Mouse (Mus musculus) cerebellum, adult 11-12 months (tissue): ENCODE results near the gene Nebl.

ENCODE experiments used
- DNase-seq: peaks from one replicate; pipeline ENCODE4 v3.0.0; 2022

The Nebl gene

DNA sequence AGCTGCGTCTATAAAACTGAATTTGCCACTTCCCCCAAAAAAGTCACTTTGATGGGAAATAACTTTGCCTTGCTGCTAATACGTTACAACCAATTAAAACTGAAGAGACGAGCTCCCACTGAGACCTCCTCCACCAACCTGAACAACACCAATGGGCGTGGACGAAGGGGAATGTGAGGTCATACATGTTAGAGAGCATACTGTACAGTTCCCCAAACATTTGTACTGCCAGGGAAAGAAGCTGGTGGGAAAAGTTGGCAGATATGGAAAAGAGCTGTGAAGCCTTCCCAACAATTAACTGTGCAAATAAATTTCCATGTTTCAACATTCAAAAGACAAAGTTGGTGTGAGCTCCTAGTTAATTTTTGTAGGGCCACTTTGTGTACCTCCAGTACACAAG is 25.3 kb downstream of the Nebl start:
- no peak for DNase-seq

- DNase-seq: no peak
Measured at GRCm38 (mm10) chr2:17705426-17705825, 25.8 kb downstream of the Nebl start.

GRCm38 (mm10) chr2:17703170-17703512 is 28.1 kb downstream of the Nebl start:
- DNase-seq: no peak

DNA sequence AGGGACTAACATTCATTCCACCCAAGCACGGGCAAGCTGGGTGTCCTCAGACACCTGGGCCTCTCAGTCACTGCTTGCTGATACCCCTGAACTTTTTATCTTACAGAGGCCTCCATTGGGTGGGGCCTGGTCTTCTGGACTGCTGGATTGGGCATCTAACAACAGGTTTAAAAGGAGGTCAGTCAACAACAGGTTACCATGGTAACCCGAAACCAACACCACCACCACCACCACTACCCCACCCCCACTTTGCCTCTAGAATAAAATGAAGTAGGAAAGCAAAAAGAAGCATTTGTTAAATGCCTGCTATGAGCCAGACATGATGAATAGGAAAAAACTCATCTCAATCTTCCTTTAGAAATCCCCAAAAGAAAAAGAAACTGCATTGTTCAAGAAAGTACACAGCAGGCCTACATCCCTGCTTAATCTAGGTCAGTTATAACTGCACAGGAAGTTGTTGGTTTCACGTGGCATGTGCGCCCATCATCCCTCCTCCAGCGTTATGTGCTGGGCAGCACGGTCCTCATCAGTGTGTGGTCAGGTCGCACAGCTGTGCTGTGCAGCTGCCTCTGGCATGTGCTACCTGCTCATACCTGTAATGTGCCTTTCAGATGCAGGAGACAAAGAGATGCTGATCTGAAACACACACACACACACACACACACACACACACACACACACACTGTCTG is 28.6 kb downstream of the Nebl start:
- DNase-seq: no peak

- no peak for DNase-seq
Measured at GRCm38 (mm10) chr2:17698161-17699087, 32.8 kb downstream of the Nebl start.

DNA sequence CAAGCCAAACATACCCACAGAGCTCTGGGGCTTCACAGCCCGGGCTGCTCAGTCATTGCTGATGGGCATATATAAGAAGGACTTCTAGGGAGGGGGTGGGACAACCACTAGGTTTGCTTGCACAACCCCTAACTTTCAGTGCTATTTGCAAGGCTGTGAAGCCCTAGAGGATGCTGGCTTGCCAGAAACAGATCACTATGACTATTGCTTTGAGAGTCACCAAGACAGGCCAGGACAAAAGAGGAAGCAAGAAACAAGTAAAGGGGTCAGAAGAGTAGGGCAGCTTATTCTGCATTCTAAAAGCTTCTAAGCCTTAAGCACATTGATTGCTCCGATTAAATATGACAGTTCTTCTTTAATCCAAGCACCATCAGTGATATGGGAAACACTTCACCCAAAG is 38.3 kb downstream of the Nebl start:
- DNase-seq: no peak

DNA sequence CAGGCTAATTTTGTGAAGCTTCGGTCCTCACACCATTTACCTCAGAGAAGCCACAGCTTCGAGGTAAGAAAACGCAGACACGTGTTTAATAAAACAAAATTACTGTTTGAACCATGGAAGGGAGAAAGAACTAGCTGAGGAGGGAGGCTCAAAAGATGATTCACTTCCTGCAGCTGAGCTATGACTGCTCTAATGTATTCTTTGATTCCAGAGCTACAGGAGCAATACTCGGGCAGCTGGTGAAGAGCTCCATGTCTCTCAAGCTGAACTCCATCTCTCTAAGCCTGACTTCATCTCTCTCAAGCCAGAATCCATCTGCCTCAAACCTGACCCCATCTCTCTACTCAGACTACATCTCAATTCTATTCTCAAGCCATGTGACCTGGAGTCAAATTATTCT is 41.0 kb downstream of the Nebl start:
- DNase-seq: no peak

GRCm38 (mm10) chr2:17687141-17687540 is 44.1 kb downstream of the Nebl start:
- DNase-seq: no peak

GRCm38 (mm10) chr2:17683326-17684040 is 47.8 kb downstream of the Nebl start:
- peak; percentile 96 for DNase-seq

GRCm38 (mm10) chr2:17672156-17672555 is 59.1 kb downstream of the Nebl start:
- DNase-seq: no peak

GRCm38 (mm10) chr2:17671566-17671965 is 59.7 kb downstream of the Nebl start:
- no peak for DNase-seq

GRCm38 (mm10) chr2:17669953-17670352 is 61.3 kb downstream of the Nebl start:
- no peak for DNase-seq

DNA sequence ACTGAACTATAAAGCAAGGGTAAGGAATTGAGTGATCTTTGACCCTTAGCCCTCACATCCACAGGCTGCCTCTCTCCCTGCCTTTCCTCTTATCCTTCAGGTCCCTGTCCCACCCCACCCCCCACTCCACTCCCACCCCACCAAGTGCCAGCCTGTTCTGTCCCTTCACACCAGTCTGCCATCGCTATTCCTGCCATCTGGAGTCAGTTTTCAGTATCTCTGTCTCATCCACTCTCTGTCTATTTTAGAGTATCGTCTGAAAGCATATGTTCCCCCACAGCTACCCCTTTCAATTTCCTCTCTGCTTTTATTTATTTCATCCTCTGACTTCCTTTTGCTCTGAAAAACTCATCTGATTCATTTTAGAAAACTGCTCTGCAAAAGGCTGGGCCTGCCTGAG is 62.3 kb downstream of the Nebl start:
- no peak for DNase-seq

DNA sequence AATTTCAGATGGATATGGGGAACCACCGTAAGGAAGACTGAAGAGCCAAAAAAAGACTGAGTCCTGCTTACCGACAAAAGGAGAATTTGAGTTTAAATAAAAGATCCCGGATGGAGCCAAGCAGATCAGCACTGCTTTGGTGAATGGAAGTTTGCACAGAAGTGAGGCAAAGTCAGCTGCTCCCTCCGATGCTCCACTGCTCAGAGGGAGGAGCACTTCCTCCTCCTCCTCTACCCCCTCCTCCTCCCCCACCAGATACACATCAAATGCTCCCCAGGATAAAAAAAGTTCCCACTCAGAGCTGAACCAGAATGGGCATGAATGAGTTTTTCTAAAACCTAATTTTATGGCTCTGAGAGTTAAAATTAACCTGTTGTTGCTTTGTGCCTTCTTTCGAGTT is 73.1 kb downstream of the Nebl start:
- no peak for DNase-seq

- peak; percentile 72 for DNase-seq
Measured at GRCm38 (mm10) chr2:17650147-17650834, 81.0 kb downstream of the Nebl start.

DNA sequence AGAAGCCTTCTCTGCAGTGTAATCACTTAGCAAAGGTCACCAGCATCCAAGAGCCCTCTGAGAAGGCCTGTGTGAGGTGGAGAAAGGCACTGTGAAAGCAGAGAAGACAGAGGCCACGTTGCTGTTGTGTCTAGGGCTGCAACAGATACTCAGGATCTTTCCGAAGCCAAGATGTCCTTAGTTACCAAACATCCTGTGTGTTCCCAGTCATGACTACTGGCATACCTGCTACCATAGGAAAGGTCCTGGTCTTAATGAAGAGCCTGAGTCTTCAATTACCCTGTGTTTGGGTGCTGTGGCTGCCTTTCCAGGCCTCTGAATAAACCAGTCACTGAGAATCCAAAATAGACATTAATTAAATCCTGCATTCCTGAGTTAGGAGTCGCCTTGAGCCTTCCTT is 81.5 kb downstream of the Nebl start:
- DNase-seq: no peak

GRCm38 (mm10) chr2:17644282-17645262 is 86.7 kb downstream of the Nebl start:
- peak; percentile 41 for DNase-seq

DNA sequence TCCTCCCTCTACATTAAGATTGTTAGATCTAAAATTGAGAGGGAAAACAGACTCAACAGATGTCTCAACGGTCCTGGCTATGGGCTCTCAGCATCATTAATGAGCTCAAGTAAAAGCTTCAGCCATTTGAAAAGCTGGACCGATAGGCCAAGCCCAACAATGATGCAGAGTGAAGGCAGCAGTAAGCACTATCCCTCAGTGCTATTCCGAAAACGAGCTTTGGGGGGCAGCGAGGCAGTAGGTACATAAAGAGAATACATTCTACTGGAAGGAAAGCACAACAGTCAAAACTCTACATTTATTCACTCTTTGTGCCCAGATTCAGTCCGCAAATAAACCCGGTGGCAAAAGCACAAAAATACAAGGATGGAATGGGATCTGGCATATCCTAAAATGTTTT is 87.4 kb downstream of the Nebl start:
- DNase-seq: no peak

DNA sequence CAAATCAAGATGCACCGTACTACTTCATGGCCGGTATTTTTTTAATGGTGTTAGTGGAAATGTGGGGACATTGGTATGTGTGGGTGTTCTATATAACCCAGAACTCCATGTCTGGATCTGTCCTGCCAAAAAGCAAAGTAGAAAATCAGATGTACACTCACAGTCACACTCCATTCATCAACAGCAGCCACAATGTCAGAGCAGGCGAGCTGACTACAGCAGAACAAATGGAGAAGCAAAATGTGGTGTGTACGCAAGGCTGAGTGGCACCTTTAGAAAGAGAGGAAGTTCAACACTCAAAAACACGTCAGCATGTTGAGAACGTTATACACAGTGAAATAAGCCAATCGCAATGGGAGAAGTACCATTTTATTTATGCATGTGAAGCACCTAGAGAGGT is 88.5 kb downstream of the Nebl start:
- no peak for DNase-seq

DNA sequence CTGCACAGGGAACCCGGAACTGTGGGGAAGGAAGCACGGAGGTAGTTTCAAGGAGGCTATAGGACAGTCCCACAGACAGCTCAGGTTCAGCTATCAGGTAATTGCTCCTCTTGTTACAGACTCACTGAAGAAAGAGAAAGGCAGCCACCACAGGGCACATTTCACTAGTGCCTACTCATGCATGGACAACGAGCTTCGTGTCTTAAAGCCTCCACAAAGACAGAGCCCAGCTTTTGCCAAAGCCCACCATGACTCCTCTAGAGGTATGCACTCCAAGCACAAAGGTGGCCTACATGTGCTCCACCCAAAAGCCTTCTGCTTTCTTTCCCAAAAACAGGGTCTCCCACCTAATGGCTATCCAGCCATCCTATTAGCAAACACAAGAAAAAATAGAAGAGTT is 90.4 kb downstream of the Nebl start:
- no peak for DNase-seq

- DNase-seq: no peak
Measured at GRCm38 (mm10) chr2:17638631-17639030, 92.6 kb downstream of the Nebl start.

DNA sequence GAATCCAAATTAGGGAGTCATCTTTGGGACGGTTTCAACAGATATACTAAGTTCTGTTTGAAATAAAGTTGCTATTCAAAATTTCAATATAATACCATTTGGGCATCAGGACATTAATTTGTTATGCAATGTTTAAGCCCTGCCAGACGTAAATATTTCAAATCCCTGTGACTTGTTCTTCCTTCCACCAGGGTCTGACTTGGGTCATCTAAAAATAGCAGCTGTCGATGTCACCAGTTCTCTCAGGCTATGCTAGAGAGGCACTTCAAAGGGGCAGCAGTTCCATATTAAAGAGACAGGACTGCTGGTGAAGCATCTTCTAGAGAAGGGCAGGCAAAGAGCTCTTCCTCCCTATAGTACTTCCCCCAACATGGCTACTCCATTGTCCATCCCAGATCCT is 107.3 kb downstream of the Nebl start:
- no peak for DNase-seq
